Mouse (Mus musculus) midbrain, postnatal 0 days (tissue): ENCODE data around the gene Ceacam18. TPM values are rescaled to one million over a fixed set of nuclear protein-coding genes. Genes with fewer than 3 reads are reported as not detected.

ENCODE experiments used
- ATAC-seq: fragments of 200-750 bp; cut with Nextera tagmentation; 2 replicates; pipeline ENCODE4 v1.8.0; 2017; ENCODE audit warnings: moderate number of reproducible peaks, mild to moderate bottlenecking, moderate TSS enrichment, moderate library complexity; ENCODE audit not compliant: low FRiP score
- DNase-seq: peaks from one replicate; pipeline ENCODE4 v3.0.0-alpha.2; 2015; ENCODE audit warnings: low spot score
- H3K27ac ChIP-seq: fragments of 300-500 bp; sonication (generic); 2 replicates; pipeline ENCODE4 v1.5.1; 2014; ENCODE audit warnings: low read depth, mild to moderate bottlenecking, low read length, mixed read lengths
- H3K27me3 ChIP-seq: fragments of 300-500 bp; sonication (generic); 2 replicates; pipeline ENCODE4 v1.6.1; 2014; ENCODE audit warnings: low read length, control low read depth, mixed read lengths; ENCODE audit not compliant: insufficient read depth
- H3K36me3 ChIP-seq: fragments of 300-500 bp; sonication (generic); 2 replicates; pipeline ENCODE4 v1.6.1; 2014; ENCODE audit warnings: low read length, control low read depth, mixed read lengths; ENCODE audit not compliant: insufficient read depth
- H3K4me1 ChIP-seq: fragments of 300-500 bp; sonication (generic); 2 replicates; pipeline ENCODE4 v1.6.1; 2014; ENCODE audit warnings: mild to moderate bottlenecking, control low read depth, antibody characterized with exemption, low read length, mixed read lengths; ENCODE audit not compliant: insufficient read depth
- H3K4me2 ChIP-seq: fragments of 300-500 bp; sonication (generic); 2 replicates; pipeline ENCODE4 v1.6.1; 2014; ENCODE audit warnings: low read depth, mild to moderate bottlenecking, low read length, mixed read lengths; ENCODE audit not compliant: poor library complexity, severe bottlenecking
- H3K4me3 ChIP-seq: fragments of 300-500 bp; sonication (generic); 2 replicates; pipeline ENCODE4 v1.5.1; 2014; ENCODE audit warnings: low read depth, mild to moderate bottlenecking, low read length, moderate library complexity
- H3K9ac ChIP-seq: fragments of 300-500 bp; sonication (generic); replicated peaks from 2 replicates; pipeline ENCODE4 v1.6.1; 2014; ENCODE audit warnings: mild to moderate bottlenecking, low read length, moderate library complexity, mixed read lengths; ENCODE audit not compliant: poor library complexity, severe bottlenecking
- H3K9me3 ChIP-seq: fragments of 300-500 bp; sonication (generic); 2 replicates; pipeline ENCODE4 v1.6.1; 2016; ENCODE audit warnings: low read length, control low read depth
- CTCF ChIP-seq: IDR thresholded peaks from 2 replicates; pipeline ENCODE4 v1.5.1; 2016; ENCODE audit warnings: antibody characterized with exemption, mild to moderate bottlenecking
- WGBS: fragments of 180-500 bp; shearing (Covaris S2); extraction: QIAGEN DNeasy Blood & Tissue Kit; methylation state at CpG from one replicate; pipeline ENCODE4 v1.1.7; 2014; 5-methylcytosine and 5-hydroxymethylcytosine counted together
- polyA plus RNA-seq: library from polyadenylated mRNA; unstranded; fragments of >200 nt; fragmentation: Nextera tagmentation; extraction: Ambion mirVana; gene quantifications from 2 replicates; pipeline ENCODE4 v1.2.1, GENCODE M21; 2015
- total RNA-seq: library from RNA; depleted of rRNA; stranded (reverse); fragments of >200 nt; gene quantifications from 2 replicates; pipeline ENCODE4 v1.2.3, GENCODE M21; 2014

The Ceacam18 gene
- total and polyA plus RNA-seq, 2 experiments from 2014 or later, result not detected

DNA sequence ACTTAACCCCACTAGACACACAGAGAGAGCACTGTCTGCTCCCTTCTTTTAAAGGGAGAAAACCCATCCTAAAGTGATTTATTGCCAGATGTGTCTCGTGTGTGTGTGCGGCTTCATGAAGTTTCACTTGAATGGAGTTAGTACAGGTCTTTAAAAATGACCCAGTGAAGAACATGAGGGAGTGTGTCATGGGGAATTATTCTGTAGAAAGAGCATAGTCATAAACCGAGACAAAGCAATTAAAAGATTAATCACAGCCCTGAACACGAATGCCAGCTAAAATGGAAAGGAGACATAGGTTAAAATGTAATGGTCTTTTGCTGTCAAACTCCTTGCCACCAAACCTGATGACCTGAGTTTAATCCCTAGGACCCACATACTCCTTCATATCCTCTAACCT is 567 bp upstream of the Ceacam18 start:
- Histone ChIP-seq H3K9me3 (no peaks in the 10 kb centered on the region), H3K9ac (no peak overlapping the region), H3K27ac (no peak overlapping the region), H3K4me2 (no peak overlapping the region), H3K36me3 (no peaks in the 10 kb centered on the region), H3K4me3 (no peak overlapping the region), H3K27me3 (no peaks in the 10 kb centered on the region), H3K4me1 (no peaks in the 10 kb centered on the region)
- DNase-seq, result no peak
- no peak for TF ChIP-seq CTCF
- 77% methylated on average over 4 of the region's 4 CpGs for WGBS
- no peak for ATAC-seq

GRCm38 (mm10) chr7:43636194-43636593 is 1.7 kb downstream of the Ceacam18 start:
- no peaks in the 10 kb centered on the region for H3K36me3 ChIP-seq
- no peaks in the 10 kb centered on the region for H3K9me3 ChIP-seq
- TF ChIP-seq CTCF, result no peak
- ATAC-seq (no peak), DNase-seq (no peak)
- no peaks in the 10 kb centered on the region for H3K4me1 ChIP-seq
- H3K4me2 ChIP-seq, result no peak overlapping the region
- no peaks in the 10 kb centered on the region for H3K27me3 ChIP-seq
- H3K9ac ChIP-seq, result no peak overlapping the region
- no peak overlapping the region for H3K27ac ChIP-seq
- WGBS, result 60% methylated on average over 2 of the region's 2 CpGs
- H3K4me3 ChIP-seq, result no peak overlapping the region

GRCm38 (mm10) chr7:43637118-43637517 is 2.6 kb downstream of the Ceacam18 start:
- Histone ChIP-seq H3K9ac (no peak overlapping the region), H3K27ac (no peak overlapping the region), H3K36me3 (no peaks in the 10 kb centered on the region), H3K4me3 (no peak overlapping the region), H3K4me1 (no peaks in the 10 kb centered on the region), H3K9me3 (no peaks in the 10 kb centered on the region), H3K4me2 (no peak overlapping the region), H3K27me3 (no peaks in the 10 kb centered on the region)
- ATAC-seq, result no peak
- no peak for DNase-seq
- no peak for TF ChIP-seq CTCF
- WGBS, result 16% methylated on average over 1 of the region's 1 CpGs

- Histone ChIP-seq H3K36me3 (no peaks in the 10 kb centered on the region), H3K27ac (no peak overlapping the region), H3K9me3 (no peaks in the 10 kb centered on the region), H3K4me2 (no peak overlapping the region), H3K27me3 (no peaks in the 10 kb centered on the region), H3K4me1 (no peaks in the 10 kb centered on the region), H3K4me3 (no peak overlapping the region), H3K9ac (no peak overlapping the region)
- ATAC-seq (no peak), DNase-seq (no peak)
- no peak for TF ChIP-seq CTCF
- WGBS, result 86% methylated on average over 5 of the region's 5 CpGs
Measured at GRCm38 (mm10) chr7:43642587-43642986, 8.1 kb downstream of the Ceacam18 start.

GRCm38 (mm10) chr7:43643046-43643652 is 8.6 kb downstream of the Ceacam18 start:
- Histone ChIP-seq H3K4me1 (no peaks in the 10 kb centered on the region), H3K4me3 (no peak overlapping the region)
- 81% methylated on average over 17 of the region's 17 CpGs for WGBS

DNA sequence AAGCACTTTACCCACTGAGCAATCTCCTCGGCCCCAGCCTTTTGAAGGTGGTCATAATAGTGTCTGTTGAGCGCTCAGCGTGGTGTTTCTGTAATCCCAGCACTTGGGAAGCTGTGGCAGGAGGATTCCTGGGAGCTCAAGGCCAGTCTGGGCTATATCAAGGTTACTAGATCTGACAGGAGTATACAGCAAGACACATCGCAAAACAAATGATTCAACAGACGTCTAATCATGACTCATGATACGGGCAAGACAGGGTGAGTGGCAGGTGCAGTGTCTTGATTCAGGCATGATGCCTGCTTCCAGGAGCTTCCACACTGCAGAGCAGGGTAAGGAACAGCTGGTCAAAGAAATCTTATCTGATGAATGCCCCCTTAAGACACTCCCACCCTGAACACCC is 18.2 kb downstream of the Ceacam18 start:
- H3K4me2 ChIP-seq, result no peak overlapping the region
- no peaks in the 10 kb centered on the region for H3K27me3 ChIP-seq
- no peaks in the 10 kb centered on the region for H3K36me3 ChIP-seq
- WGBS, result 88% methylated on average over 6 of the region's 6 CpGs
- no peak for TF ChIP-seq CTCF
- H3K9ac ChIP-seq, result no peak overlapping the region
- H3K27ac ChIP-seq, result no peak overlapping the region
- no peaks in the 10 kb centered on the region for H3K4me1 ChIP-seq
- H3K4me3 ChIP-seq, result no peak overlapping the region
- DNase-seq (no peak), ATAC-seq (no peak)
- 0 out of 2 replicates have a peak, but pooled peaks cover 3% of the 10 kb centered on the region for H3K9me3 ChIP-seq

More at GRCm38 (mm10) chr7:43643046-43643652, 8.6 kb downstream of the Ceacam18 start:
- H3K4me2 ChIP-seq, result no peak overlapping the region
- no peaks in the 10 kb centered on the region for H3K36me3 ChIP-seq
- DNase-seq, result no peak
- H3K9ac ChIP-seq, result no peak overlapping the region
- no peaks in the 10 kb centered on the region for H3K9me3 ChIP-seq
- no peaks in the 10 kb centered on the region for H3K27me3 ChIP-seq
- TF ChIP-seq CTCF, result no peak
- H3K27ac ChIP-seq, result no peak overlapping the region
- ATAC-seq, result no peak
